Mouse (Mus musculus) spleen, adult 10 weeks (tissue): ENCODE measurements around the gene Pdrg1. TPM values are rescaled to one million over a fixed set of nuclear protein-coding genes. Genes with fewer than 3 reads are reported as not detected.

ENCODE experiments used
- polyA plus RNA-seq: library from polyadenylated mRNA; stranded (reverse); fragments of 350-450 nt; fragmentation: Illumina TruSeq; extraction: RNeasy Lipid Tissue Mini Kit (QIAGEN cat#74804); gene quantifications from one replicate; pipeline ENCODE4 v1.2.3, GENCODE M21; 2015; ENCODE audit warnings: low replicate concordance; ENCODE audit not compliant: insufficient read depth

Gene Pdrg1
- 135 TPM for polyA plus RNA-seq

DNA sequence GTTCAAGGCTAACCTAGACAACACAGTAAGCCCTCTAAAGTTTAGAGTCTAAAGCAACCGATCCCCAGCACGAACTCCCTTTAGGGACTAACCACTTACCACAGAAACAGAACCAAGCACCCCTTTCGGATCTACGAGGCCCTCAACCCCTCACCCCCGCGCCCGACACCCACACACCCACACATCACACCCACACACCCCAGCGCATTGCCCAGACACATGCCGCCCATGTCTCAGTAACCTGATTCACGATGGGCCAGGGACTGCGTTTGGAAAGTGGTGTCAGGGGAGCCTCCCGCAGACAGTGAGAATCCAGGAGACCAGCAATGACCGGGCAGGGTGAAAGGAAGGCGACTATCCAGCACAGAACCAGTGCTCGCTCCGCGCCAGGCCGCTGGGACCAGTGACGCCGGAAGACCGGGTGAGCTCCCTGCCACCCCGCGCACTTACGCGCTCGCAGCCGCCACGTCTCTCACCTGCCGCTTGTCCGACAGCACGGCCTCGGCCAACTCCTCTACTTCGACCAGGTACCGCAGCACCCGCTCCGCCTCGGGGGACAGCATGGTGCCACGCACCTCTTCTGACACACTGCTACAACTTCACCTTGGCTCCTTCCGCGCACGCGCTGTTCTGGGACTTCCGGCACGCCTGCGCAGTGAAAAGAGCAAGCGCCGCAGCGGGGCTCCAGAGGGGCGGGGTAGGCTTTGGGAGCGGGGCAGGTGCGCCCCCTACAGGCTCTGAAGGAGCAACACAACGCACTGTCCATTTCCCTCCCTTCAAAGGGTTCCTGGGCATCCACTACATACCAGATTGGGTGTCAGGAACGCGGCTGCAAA lies at the start of gene Pdrg1:
TSS of gene Pdrg1 (minus strand) at position 670 of the 836 bp plus-strand sequence.

DNA sequence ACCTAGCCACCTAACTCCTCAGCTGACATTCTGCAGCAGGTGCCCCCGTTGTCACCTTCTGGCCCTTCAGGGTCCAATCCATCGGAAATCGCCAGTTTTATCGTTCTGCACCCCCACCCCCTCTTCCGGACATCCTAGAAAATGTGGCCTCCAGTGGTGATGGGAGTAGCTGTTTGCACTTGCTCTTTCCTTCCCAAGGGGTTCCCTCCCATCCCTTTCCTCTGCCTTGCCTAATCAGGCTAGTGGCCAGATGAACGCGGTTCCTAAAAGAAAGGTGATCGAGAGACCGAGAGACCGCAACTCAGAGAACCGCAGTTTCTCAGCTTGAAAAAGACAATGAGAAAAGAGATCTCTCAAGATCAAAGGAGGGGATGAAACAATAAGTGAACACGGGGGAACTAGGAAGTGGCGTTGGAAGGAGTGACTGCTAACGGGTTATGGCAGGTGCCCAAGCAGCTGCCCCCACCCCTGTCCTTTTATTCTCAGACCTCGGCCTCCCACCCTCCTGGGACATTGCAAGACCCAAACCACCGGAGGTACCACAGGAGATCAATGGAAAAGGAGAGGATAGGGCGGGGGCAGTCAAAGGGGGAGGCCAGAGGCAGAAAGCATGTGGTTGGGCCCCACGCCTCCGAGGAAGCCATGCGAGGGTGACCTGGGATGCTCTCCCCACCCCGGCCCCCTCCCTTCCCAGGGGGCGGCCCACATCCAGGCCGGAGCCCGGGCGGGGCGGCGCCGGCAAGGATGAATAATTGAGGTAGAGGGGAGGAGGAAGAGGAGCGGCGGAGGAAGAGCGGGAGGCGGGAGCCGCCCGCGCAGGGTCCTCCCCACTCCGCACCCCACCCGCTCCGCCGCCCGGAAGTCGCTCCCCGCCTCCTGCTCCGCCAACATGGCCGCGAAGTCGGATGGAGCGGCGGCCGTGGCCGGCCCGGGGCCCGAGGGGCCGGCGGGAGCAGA lies 16.2 kb upstream of the Pdrg1 start, which contains the start of gene Xkr7:
TSS of gene Xkr7 (plus strand) at position 727 of the 957 bp plus-strand sequence.

DNA sequence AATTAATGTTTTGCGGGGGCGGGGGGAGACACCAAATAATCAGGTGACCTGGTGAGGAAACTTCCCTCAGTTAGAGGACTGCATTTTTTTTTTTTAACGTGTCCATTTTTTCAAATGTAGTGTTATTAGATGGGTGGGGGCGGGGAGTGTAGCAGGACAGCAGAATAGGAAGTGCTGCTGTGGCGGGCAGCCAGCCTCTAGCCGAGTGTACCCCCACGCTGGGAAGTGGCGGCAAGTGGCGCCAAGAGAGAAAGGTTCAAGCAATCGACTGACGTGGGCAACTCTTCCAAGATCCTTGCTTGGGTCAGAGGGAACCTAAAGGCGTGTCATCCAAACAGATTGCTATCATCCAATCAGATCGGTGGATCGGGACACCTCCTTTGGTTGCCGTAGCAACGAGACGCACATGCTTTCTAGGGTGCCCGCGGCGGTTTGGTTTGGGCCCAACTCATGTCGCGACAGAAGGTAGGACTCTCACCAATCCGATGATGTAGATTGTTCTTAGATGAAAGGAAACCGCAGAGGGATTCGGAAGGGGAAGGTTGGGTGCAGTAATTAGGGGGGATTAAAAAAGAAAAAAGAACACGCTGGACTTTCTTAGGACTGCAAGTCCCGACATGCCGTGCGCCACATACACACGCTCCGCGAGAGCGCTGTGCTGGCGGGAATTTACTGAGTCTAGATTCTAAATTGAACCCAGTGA lies 53.0 kb downstream of the Pdrg1 start, which contains the start of gene Ttll9:
TSS of gene Ttll9 (plus strand) at position 395 of the 703 bp plus-strand sequence.

Other genes starting within 250 kb of the Pdrg1 start
- 34.2 TPM for gene Bcl2l1, start 183.7 kb downstream of the Pdrg1 start, polyA plus RNA-seq
- gene Tpx2, start 167.5 kb downstream of the Pdrg1 start, polyA plus RNA-seq: 17.3 TPM
- 0.29 TPM for gene Mylk2, start 104.1 kb downstream of the Pdrg1 start, polyA plus RNA-seq
- gene Foxs1, start 82.2 kb downstream of the Pdrg1 start, polyA plus RNA-seq: 2.9 TPM
- 0.14 TPM for gene Dusp15, start 63.7 kb downstream of the Pdrg1 start, polyA plus RNA-seq
- gene Ttll9, start 52.9 kb downstream of the Pdrg1 start, polyA plus RNA-seq: 0.14 TPM
- gene Xkr7, start 16.4 kb upstream of the Pdrg1 start, polyA plus RNA-seq: not detected
- gene Ccm2l, start 50.5 kb upstream of the Pdrg1 start, polyA plus RNA-seq: 5.1 TPM
- gene Hck, start 93.0 kb upstream of the Pdrg1 start, polyA plus RNA-seq: 83.4 TPM
- gene Tm9sf4, start 145.9 kb upstream of the Pdrg1 start, polyA plus RNA-seq: 50.7 TPM
- gene Tspyl3, start 210.0 kb upstream of the Pdrg1 start, polyA plus RNA-seq: 21.4 TPM
- 21.6 TPM for gene Plagl2, start 226.0 kb upstream of the Pdrg1 start, polyA plus RNA-seq
- 22.9 TPM for gene Pofut1, start 226.1 kb upstream of the Pdrg1 start, polyA plus RNA-seq